Mouse (Mus musculus) spleen, adult 2 months (tissue): ENCODE data around the gene Fam241b.

Experiments used
- CTCF ChIP-seq: fragments of 200-500 bp; IDR thresholded peaks from 2 replicates; pipeline ENCODE4 v1.5.1; 2011; ENCODE audit warnings: mild to moderate bottlenecking, inconsistent platforms; ENCODE audit not compliant: insufficient read depth, insufficient read length, insufficient replicate concordance; ENCODE audit errors: extremely low read depth
- POLR2A ChIP-seq: fragments of 200-500 bp; IDR thresholded peaks from 2 replicates; pipeline ENCODE4 v1.6.1; 2011; ENCODE audit warnings: low read depth, low read length, inconsistent platforms

DNA sequence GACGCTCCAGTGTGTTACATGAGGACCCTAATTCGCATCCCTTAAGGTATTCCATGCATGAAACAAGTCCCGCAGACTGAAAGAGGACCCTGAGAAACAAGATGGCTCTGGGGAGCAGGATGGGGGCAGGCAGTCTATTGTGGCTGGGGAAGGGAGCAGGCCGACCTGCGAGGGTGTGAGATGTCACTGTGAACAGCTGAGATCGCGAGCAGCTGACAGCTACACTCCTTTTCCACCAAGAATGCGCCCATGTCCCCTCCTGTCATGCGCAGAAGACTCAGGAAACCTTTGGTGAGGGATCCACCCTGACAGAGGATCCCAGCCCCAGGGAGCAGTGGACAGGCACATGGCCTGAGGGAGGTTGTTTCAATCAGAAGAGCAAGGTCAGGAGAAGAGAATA lies 36.7 kb downstream of the Fam241b start:
- TF ChIP-seq POLR2A (no peak), CTCF (no peak)
